Mouse (Mus musculus): Measurements from ENCODE around the gene Gse1. TPM values are rescaled to one million over a fixed set of nuclear protein-coding genes. Genes with fewer than 3 reads are reported as not detected.

Gse1 gene
- polyA plus RNA-seq, 1 experiment, result 17.1 TPM

- Histone ChIP-seq H3K27me3 (ENCODE audit: control insufficient read depth) (no peaks in the 10 kb centered on the region), H3K9me3 (ENCODE audit: control insufficient read depth, low read length) (no peaks in the 10 kb centered on the region), H3K4me1 (ENCODE audit: control insufficient read depth) (peaks cover 92% of the 10 kb centered on the region), H3K4me3 (replicated peaks) (no peak overlapping the region), H3K36me3 (ENCODE audit: control insufficient read depth) (peaks cover 93% of the 10 kb centered on the region)
- no peak for TF ChIP-seq TAL1 (IDR thresholded peaks at IDR 0.05; ENCODE audit: low read length)
- TF ChIP-seq GATA1 (IDR thresholded peaks at IDR 0.05; ENCODE audit: low read length), result no peak
These were observed 283.5 kb downstream of the Gse1 start for GRCm38 (mm10) chr8:120511737-120512136.

GRCm38 (mm10) chr8:120512326-120512725, 284.1 kb downstream of the Gse1 start:
- H3K4me3 ChIP-seq (replicated peaks), result no peak overlapping the region
- H3K36me3 ChIP-seq (ENCODE audit: control insufficient read depth), result peaks cover 91% of the 10 kb centered on the region

GRCm38 (mm10) chr8:120513145-120513544, 284.9 kb downstream of the Gse1 start:
- TF ChIP-seq GATA1 (IDR thresholded peaks at IDR 0.05; ENCODE audit: low read length), result no peak
- TF ChIP-seq TAL1 (IDR thresholded peaks at IDR 0.05; ENCODE audit: low read length), result no peak
- H3K9me3 ChIP-seq (ENCODE audit: control insufficient read depth, low read length), result no peaks in the 10 kb centered on the region
- H3K4me3 ChIP-seq (replicated peaks), result no peak overlapping the region
- peaks cover 92% of the 10 kb centered on the region for H3K4me1 ChIP-seq (ENCODE audit: control insufficient read depth)
- H3K27me3 ChIP-seq (ENCODE audit: control insufficient read depth), result no peaks in the 10 kb centered on the region
- H3K36me3 ChIP-seq (ENCODE audit: control insufficient read depth), result peaks cover 91% of the 10 kb centered on the region

More at GRCm38 (mm10) chr8:120512326-120512725, 284.1 kb downstream of the Gse1 start:
- TF ChIP-seq GATA1 (IDR thresholded peaks at IDR 0.05; ENCODE audit: low read length) (no peak), TAL1 (IDR thresholded peaks at IDR 0.05; ENCODE audit: low read length) (no peak)
- Histone ChIP-seq H3K4me1 (ENCODE audit: control insufficient read depth) (peaks cover 92% of the 10 kb centered on the region), H3K27me3 (ENCODE audit: control insufficient read depth) (no peaks in the 10 kb centered on the region), H3K9me3 (ENCODE audit: control insufficient read depth, low read length) (no peaks in the 10 kb centered on the region)

GRCm38 (mm10) chr8:120513638-120514461, 285.6 kb downstream of the Gse1 start:
- H3K27me3 ChIP-seq (ENCODE audit: control insufficient read depth), result no peaks in the 10 kb centered on the region
- no peaks in the 10 kb centered on the region for H3K9me3 ChIP-seq (ENCODE audit: control insufficient read depth, low read length)
- peaks cover 92% of the 10 kb centered on the region for H3K4me1 ChIP-seq (ENCODE audit: control insufficient read depth)
- TF ChIP-seq TAL1 (IDR thresholded peaks at IDR 0.05; ENCODE audit: low read length), result no peak
- no peak for TF ChIP-seq GATA1 (IDR thresholded peaks at IDR 0.05; ENCODE audit: low read length)
- peaks cover 91% of the 10 kb centered on the region for H3K36me3 ChIP-seq (ENCODE audit: control insufficient read depth)
- no peak overlapping the region for H3K4me3 ChIP-seq (replicated peaks)

GRCm38 (mm10) chr8:120515214-120515613, 287.0 kb downstream of the Gse1 start:
- Histone ChIP-seq H3K27me3 (ENCODE audit: control insufficient read depth) (no peaks in the 10 kb centered on the region), H3K9me3 (ENCODE audit: control insufficient read depth, low read length) (no peaks in the 10 kb centered on the region), H3K4me3 (replicated peaks) (no peak overlapping the region), H3K4me1 (ENCODE audit: control insufficient read depth) (peaks cover 92% of the 10 kb centered on the region), H3K36me3 (ENCODE audit: control insufficient read depth) (peaks cover 93% of the 10 kb centered on the region)
- TF ChIP-seq GATA1 (IDR thresholded peaks at IDR 0.05; ENCODE audit: low read length), result no peak
- no peak for TF ChIP-seq TAL1 (IDR thresholded peaks at IDR 0.05; ENCODE audit: low read length)

GRCm38 (mm10) chr8:120515650-120516049, 287.4 kb downstream of the Gse1 start:
- peaks cover 95% of the 10 kb centered on the region for H3K36me3 ChIP-seq (ENCODE audit: control insufficient read depth)
- H3K4me1 ChIP-seq (ENCODE audit: control insufficient read depth), result peaks cover 93% of the 10 kb centered on the region
- no peaks in the 10 kb centered on the region for H3K27me3 ChIP-seq (ENCODE audit: control insufficient read depth)
- H3K9me3 ChIP-seq (ENCODE audit: control insufficient read depth, low read length), result no peaks in the 10 kb centered on the region
- TF ChIP-seq TAL1 (IDR thresholded peaks at IDR 0.05; ENCODE audit: low read length) (no peak), GATA1 (IDR thresholded peaks at IDR 0.05; ENCODE audit: low read length) (no peak)
- no peak overlapping the region for H3K4me3 ChIP-seq (replicated peaks)

- Histone ChIP-seq H3K27me3 (ENCODE audit: control insufficient read depth) (no peaks in the 10 kb centered on the region), H3K4me3 (replicated peaks) (no peak overlapping the region), H3K36me3 (ENCODE audit: control insufficient read depth) (peaks cover 94% of the 10 kb centered on the region), H3K9me3 (ENCODE audit: control insufficient read depth, low read length) (no peaks in the 10 kb centered on the region), H3K4me1 (ENCODE audit: control insufficient read depth) (peaks cover 91% of the 10 kb centered on the region)
- TF ChIP-seq GATA1 (IDR thresholded peaks at IDR 0.05; ENCODE audit: low read length) (no peak), TAL1 (IDR thresholded peaks at IDR 0.05; ENCODE audit: low read length) (no peak)
These were observed 288.0 kb downstream of the Gse1 start for GRCm38 (mm10) chr8:120516182-120516755.

- no peak overlapping the region for H3K4me3 ChIP-seq (replicated peaks)
- H3K4me1 ChIP-seq (ENCODE audit: control insufficient read depth), result peaks cover 90% of the 10 kb centered on the region
- H3K9me3 ChIP-seq (ENCODE audit: control insufficient read depth, low read length), result no peaks in the 10 kb centered on the region
- no peaks in the 10 kb centered on the region for H3K27me3 ChIP-seq (ENCODE audit: control insufficient read depth)
- TF ChIP-seq GATA1 (IDR thresholded peaks at IDR 0.05; ENCODE audit: low read length) (no peak), TAL1 (IDR thresholded peaks at IDR 0.05; ENCODE audit: low read length) (no peak)
- peaks cover 94% of the 10 kb centered on the region for H3K36me3 ChIP-seq (ENCODE audit: control insufficient read depth)
These were observed 289.6 kb downstream of the Gse1 start for GRCm38 (mm10) chr8:120517666-120518410.
